18 mouse cellular contexts compared by ENCODE assay signal in the genomic region with DNA sequence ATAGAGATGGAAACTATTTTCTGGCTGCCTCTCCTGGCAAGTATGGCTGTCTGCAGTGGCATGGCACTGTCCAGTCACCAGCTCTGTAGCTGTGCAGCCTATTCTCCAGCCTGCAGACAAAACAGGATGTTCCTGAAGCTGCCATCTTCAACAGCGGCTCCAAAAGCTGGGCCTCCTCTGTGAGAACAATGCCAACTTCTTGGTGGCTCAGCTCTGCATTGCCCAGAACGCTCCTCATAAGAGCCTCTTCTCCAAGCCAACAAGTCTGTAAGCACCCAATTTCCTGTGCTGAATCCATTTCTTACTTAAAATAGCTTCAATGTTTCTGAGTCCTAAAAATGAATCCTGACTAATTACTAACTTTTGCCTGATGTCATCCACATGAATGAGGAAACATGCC. TPM values are rescaled to one million over a fixed set of nuclear protein-coding genes. Genes with fewer than 3 reads are reported as not detected.
DNase-seq lines count a peak whose midpoint lies in the region; ATAC-seq and TF ChIP-seq lines count a peak whose summit lies in the region.
"Had no signal": no experiment of that assay in that cellular context is flagged by ENCODE, and none has a peak within 500 bp of the region (broad histone marks: within the 10 kb centered on the region; RNA-seq: fewer than 3 reads in every experiment).

No protein-coding gene starts in this region.

- TF ChIP-seq POLR2A in bone marrow macrophage, adult 2 months (IDR thresholded peaks at IDR 0.05; ENCODE audit: borderline replicate concordance, low read depth, low read length) = no peak

- peaks cover 43% of the 10 kb centered on the region for H3K4me1 ChIP-seq in bone marrow macrophage, adult 2 months (ENCODE audit: control insufficient read depth, insufficient read depth, low read length)

- peak overlapping the region; percentile 69 for H3K27ac ChIP-seq in bone marrow macrophage, adult 2 months (ENCODE audit: insufficient read depth, low read depth, low read length)
- H3K27ac ChIP-seq: embryonic facial prominence, embryonic 10.5 days; forebrain, embryonic 13.5 days; heart, embryonic 13.5 days; hindbrain, embryonic 15.5 days had no signal

- intact Hi-C loops in left cerebral cortex, postnatal 10 days (cut with DNase I) = no loop called here
- intact Hi-C loops in left cerebral cortex, postnatal 4 days (cut with DNase I) = no loop called here

- no peak overlapping the region for H3K4me3 ChIP-seq in bone marrow macrophage, adult 2 months (ENCODE audit: insufficient read depth, low read length)
- H3K4me3 ChIP-seq: embryonic facial prominence, embryonic 10.5 days; forebrain, embryonic 13.5 days; heart, embryonic 13.5 days; hindbrain, embryonic 15.5 days had no signal

- TF ChIP-seq CTCF in bone marrow macrophage, adult 2 months (IDR thresholded peaks at IDR 0.05; ENCODE audit: low read depth, low read length) = no peak

- no peak for DNase-seq in frontal cortex, postnatal 36 days (ENCODE audit: low spot score in 2 of 2)
- DNase-seq in left cerebral cortex, postnatal 10 days (ENCODE audit: extremely low spot score in 1 of 2, low spot score in 2 of 2) = peak; percentile 18 to 39
- no peak for DNase-seq in left cerebral cortex, postnatal 4 days
- peak; percentile 40 to 68 for DNase-seq in right cerebral cortex, postnatal 10 days (ENCODE audit: low spot score in 2 of 2)
- no peak for DNase-seq in thymus, postnatal 10 days (ENCODE audit: low spot score in 2 of 2)
- no peak for DNase-seq in MN1 (ENCODE audit: low spot score)
- DNase-seq: cerebellum, adult 2 months; cerebellum, postnatal 10 days; gastrocnemius, postnatal 14 days had no signal

- ATAC-seq in frontal cortex, adult (ENCODE audit: low TSS enrichment) = peak; percentile 64
- ATAC-seq: activated CD4-positive, CD25-positive, alpha-beta regulatory T cell, adult 4 months; forebrain, embryonic 13.5 days; Patski had no signal

RNA-seq across cellular contexts. Expression of a gene that starts 5.3 kb away (rescaled TPM):
- total RNA-seq in left cerebral cortex, postnatal 10 days (2021) = 10 to 100 TPM; 69.4 to 71.9 TPM
- total RNA-seq in left cerebral cortex, postnatal 4 days (2021) = 10 to 100 TPM; 86.1 to 90.5 TPM
- polyA plus RNA-seq in bone marrow macrophage, adult 2 months (2012; ENCODE audit: insufficient read depth, insufficient read length, missing spikeins) = 7.5 and 9.2 TPM in 2 replicates
- total RNA-seq: MEL had no signal

Comparison
In these comparisons a context has a peak if more than half of its experiments do, and no peak if none do; other contexts are left out.
1. DNase-seq: peak in left cerebral cortex, postnatal 10 days (2 of 2) and right cerebral cortex, postnatal 10 days (2 of 2); none in frontal cortex, postnatal 36 days (0 of 2), left cerebral cortex, postnatal 4 days (single experiment), thymus, postnatal 10 days (0 of 2) and MN1 (single experiment).